Mouse (Mus musculus): ENCODE measurements around the gene Abca13. TPM values are rescaled to one million over a fixed set of nuclear protein-coding genes. Genes with fewer than 3 reads are reported as not detected.
A peak's percentile ranks its signal among the peaks of the same experiment; 100 is the strongest.

The Abca13 gene
- polyA plus RNA-seq, 1 experiment from 2014 or later = 0.04 TPM

GRCm38 (mm10) chr11:9538328-9538727 is 346.6 kb downstream of the Abca13 start:
- Histone ChIP-seq H3K9ac (replicated peaks) (no peak overlapping the region), H3K27ac (no peak overlapping the region), H3K4me3 (replicated peaks) (no peak overlapping the region), H3K27me3 (no peaks in the 10 kb centered on the region), H3K4me1 (replicated peaks) (no peaks in the 10 kb centered on the region), H3K9me3 (no peaks in the 10 kb centered on the region), H3K4me2 (replicated peaks) (no peak overlapping the region), H3K36me3 (no peaks in the 10 kb centered on the region)
- WGBS = 71% methylated on average over 1 of the region's 1 CpGs
- ATAC-seq = no peak

DNA sequence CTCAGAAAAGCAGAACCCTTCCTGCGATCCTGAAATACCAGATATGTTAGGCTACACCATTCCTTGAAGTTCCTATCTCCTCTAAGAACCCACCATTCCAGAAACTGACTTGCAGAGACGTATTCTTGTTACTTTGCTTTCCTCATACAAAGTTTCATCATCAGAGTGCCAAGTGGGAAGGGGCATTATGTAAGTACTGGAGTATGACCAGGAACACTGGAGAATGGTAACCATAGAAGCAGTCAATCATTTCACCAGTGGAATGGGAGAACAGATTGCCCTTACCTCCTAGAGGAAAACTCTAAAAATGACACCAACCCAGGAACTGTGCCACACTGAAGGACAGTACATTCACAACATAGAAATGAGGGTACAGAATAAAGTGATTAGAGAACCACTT is 368.3 kb downstream of the Abca13 start:
- H3K9ac ChIP-seq (replicated peaks) = no peak overlapping the region
- H3K4me3 ChIP-seq (replicated peaks) = no peak overlapping the region
- no peaks in the 10 kb centered on the region for H3K4me1 ChIP-seq (replicated peaks)
- no peak overlapping the region for H3K4me2 ChIP-seq (replicated peaks)
- 84% methylated on average over 2 of the region's 2 CpGs for WGBS
- H3K9me3 ChIP-seq = no peaks in the 10 kb centered on the region
- H3K27ac ChIP-seq = no peak overlapping the region
- ATAC-seq = no peak
- H3K27me3 ChIP-seq = no peaks in the 10 kb centered on the region
- H3K36me3 ChIP-seq = no peaks in the 10 kb centered on the region

GRCm38 (mm10) chr11:9568302-9568701 is 376.6 kb downstream of the Abca13 start:
- Histone ChIP-seq H3K9me3 (no peaks in the 10 kb centered on the region), H3K4me2 (replicated peaks) (no peak overlapping the region), H3K27ac (no peak overlapping the region), H3K27me3 (no peaks in the 10 kb centered on the region), H3K36me3 (no peaks in the 10 kb centered on the region), H3K9ac (replicated peaks) (no peak overlapping the region), H3K4me3 (replicated peaks) (no peak overlapping the region), H3K4me1 (replicated peaks) (no peaks in the 10 kb centered on the region)
- WGBS = 89% methylated on average over 2 of the region's 2 CpGs
- ATAC-seq = no peak

- no peak for ATAC-seq
- H3K4me1 ChIP-seq (replicated peaks) = no peaks in the 10 kb centered on the region
- no peaks in the 10 kb centered on the region for H3K27me3 ChIP-seq
- WGBS = 69% methylated on average over 6 of the region's 6 CpGs
- no peaks in the 10 kb centered on the region for H3K36me3 ChIP-seq
- H3K4me2 ChIP-seq (replicated peaks) = no peak overlapping the region
- H3K9ac ChIP-seq (replicated peaks) = no peak overlapping the region
- H3K9me3 ChIP-seq = no peaks in the 10 kb centered on the region
- no peak overlapping the region for H3K27ac ChIP-seq
- H3K4me3 ChIP-seq (replicated peaks) = no peak overlapping the region
These were observed 378.6 kb downstream of the Abca13 start for GRCm38 (mm10) chr11:9570319-9570718.

- Histone ChIP-seq H3K9me3 (no peaks in the 10 kb centered on the region), H3K4me1 (replicated peaks) (no peaks in the 10 kb centered on the region), H3K4me2 (replicated peaks) (no peak overlapping the region), H3K27me3 (no peaks in the 10 kb centered on the region), H3K27ac (no peak overlapping the region; the same call in 1 of the 2 replicates), H3K36me3 (no peaks in the 10 kb centered on the region), H3K9ac (replicated peaks) (no peak overlapping the region), H3K4me3 (replicated peaks) (no peak overlapping the region)
- peak; percentile 88 for ATAC-seq
- 48% methylated on average over 4 of the region's 4 CpGs for WGBS
These were observed 383.2 kb downstream of the Abca13 start for GRCm38 (mm10) chr11:9574894-9575293.

DNA sequence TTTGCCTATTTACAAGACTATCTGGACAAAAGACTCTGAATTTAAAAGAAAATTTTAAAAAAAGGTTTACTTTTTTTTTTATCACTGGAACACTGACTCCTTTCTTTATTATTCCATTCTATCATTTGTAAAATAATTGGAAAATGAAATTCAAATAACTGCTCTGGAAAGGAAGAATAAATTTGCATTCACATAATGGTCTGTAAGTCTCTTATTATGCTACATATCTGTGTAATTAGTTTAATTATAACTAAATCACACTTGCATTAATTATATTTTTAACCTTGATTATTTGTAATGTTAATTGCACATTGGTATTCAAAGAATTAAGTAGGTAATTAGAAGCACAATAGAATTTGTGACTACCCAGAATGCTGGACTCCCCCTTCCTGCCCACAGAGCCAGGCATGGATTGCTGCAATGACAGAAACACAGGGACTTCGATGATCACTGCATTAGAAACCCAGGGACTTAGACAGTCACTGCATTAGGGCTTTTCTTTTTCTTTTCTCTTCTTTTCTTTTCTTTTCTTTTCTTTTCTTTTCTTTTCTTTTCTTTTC is 400.1 kb downstream of the Abca13 start:
- ATAC-seq = 0 out of 2 replicates have a peak, but pooled peaks have one; percentile 65

DNA sequence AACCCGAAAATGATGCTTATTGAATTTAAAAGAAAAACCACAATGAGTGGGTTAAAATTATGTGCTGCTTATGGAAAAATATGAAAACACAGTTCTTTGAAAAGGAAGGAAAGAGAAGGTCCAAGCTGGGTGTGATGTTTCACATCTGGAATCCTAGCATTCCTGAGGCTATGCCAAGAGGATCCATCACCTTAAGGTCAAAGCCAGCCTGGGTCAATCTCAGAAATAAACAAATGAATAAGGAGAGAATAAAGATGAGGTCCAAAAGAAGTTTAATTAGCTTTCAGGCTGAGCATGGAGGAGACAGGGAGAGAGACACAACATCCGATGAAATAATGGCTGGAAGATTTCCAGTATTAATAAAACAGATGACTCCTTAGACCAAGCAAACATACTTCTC is 405.6 kb downstream of the Abca13 start:
- Histone ChIP-seq H3K36me3 (no peaks in the 10 kb centered on the region), H3K4me1 (replicated peaks) (no peaks in the 10 kb centered on the region), H3K27me3 (no peaks in the 10 kb centered on the region), H3K9me3 (no peaks in the 10 kb centered on the region), H3K27ac (no peak overlapping the region), H3K4me2 (replicated peaks) (no peak overlapping the region), H3K9ac (replicated peaks) (no peak overlapping the region), H3K4me3 (replicated peaks) (no peak overlapping the region)
- no peak for ATAC-seq
- WGBS = 79% methylated on average over 2 of the region's 2 CpGs

More for the DNA sequence above, 400.1 kb downstream of the Abca13 start:
- no peak overlapping the region for H3K9ac ChIP-seq (replicated peaks)
- 40% methylated on average over 1 of the region's 1 CpGs for WGBS
- no peaks in the 10 kb centered on the region for H3K9me3 ChIP-seq
- H3K27me3 ChIP-seq = no peaks in the 10 kb centered on the region
- H3K4me1 ChIP-seq (replicated peaks) = no peaks in the 10 kb centered on the region
- H3K36me3 ChIP-seq = no peaks in the 10 kb centered on the region
- H3K27ac ChIP-seq = no peak overlapping the region
- no peak overlapping the region for H3K4me3 ChIP-seq (replicated peaks)
- H3K4me2 ChIP-seq (replicated peaks) = no peak overlapping the region

DNA sequence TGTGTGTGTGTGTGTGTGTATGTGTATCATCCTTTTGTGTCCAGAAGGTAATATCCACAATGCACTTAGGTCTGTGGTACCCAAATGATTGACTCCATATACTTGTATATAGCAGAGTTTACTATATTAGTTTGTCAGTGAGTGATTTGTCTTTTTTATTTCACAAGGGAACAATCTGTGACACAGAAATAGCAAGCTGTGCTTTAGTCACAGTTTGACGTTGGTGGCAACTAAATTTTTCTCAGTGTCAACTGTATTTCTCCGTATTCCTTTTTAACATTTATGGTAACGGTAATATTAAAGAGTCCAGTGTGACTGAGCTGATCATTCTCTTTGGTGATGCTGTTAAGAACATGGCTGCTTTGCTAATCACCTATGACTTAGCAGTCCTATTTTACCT is 409.4 kb downstream of the Abca13 start:
- no peak for ATAC-seq
- 90% methylated on average over 3 of the region's 3 CpGs for WGBS
- H3K4me1 ChIP-seq (replicated peaks) = no peaks in the 10 kb centered on the region

DNA sequence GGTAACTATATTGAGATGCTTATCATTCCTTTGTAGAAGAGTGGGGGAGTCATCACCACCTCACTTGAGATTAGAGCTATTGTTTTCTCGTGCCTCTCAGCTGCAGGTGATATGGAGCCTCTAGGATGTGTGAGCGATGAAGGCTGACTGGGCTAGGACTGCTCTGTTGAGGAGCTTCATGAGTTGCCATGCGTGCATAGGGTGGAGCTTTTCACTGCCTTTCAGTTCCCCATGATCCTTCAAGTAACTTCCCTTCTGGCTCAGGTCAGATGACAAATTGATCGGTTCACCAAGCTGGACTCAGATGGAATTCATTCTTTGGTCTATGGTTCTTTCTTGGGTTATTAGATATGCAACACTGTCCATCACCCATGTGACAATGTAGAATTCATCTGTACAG is 410.4 kb downstream of the Abca13 start:
- no peak overlapping the region for H3K4me3 ChIP-seq (replicated peaks)
- H3K27me3 ChIP-seq = no peaks in the 10 kb centered on the region
- no peak overlapping the region for H3K27ac ChIP-seq
- no peaks in the 10 kb centered on the region for H3K4me1 ChIP-seq (replicated peaks)
- no peaks in the 10 kb centered on the region for H3K36me3 ChIP-seq
- no peaks in the 10 kb centered on the region for H3K9me3 ChIP-seq
- no peak for ATAC-seq
- no peak overlapping the region for H3K9ac ChIP-seq (replicated peaks)
- H3K4me2 ChIP-seq (replicated peaks) = no peak overlapping the region
- WGBS = 86% methylated on average over 4 of the region's 4 CpGs

More for the DNA sequence above, 409.4 kb downstream of the Abca13 start:
- H3K36me3 ChIP-seq = no peaks in the 10 kb centered on the region
- H3K27me3 ChIP-seq = no peaks in the 10 kb centered on the region
- no peak overlapping the region for H3K4me2 ChIP-seq (replicated peaks)
- H3K9me3 ChIP-seq = no peaks in the 10 kb centered on the region
- no peak overlapping the region for H3K4me3 ChIP-seq (replicated peaks)
- no peak overlapping the region for H3K27ac ChIP-seq
- no peak overlapping the region for H3K9ac ChIP-seq (replicated peaks)

DNA sequence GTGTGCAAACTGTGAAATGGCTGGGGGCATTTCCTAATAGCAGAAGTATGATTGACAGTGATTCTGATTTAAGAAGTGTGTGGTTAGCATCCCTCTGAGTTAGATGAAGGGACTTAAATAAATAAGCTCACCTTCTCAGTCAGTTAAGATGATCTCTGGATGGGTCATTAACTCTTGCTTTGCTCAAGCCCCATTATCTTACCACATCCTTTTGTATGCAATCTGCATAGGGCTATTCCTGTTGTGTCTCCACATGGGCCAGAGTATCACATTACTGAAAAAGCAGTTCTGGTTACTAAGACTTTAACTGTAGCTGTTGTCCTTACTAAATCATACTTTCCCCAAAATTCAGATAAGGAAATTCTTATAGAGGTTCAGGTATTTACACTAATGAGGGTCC is 416.5 kb downstream of the Abca13 start:
- H3K9me3 ChIP-seq = no peaks in the 10 kb centered on the region

GRCm38 (mm10) chr11:9609075-9609474 is 417.3 kb downstream of the Abca13 start:
- no peak for ATAC-seq
- H3K4me2 ChIP-seq (replicated peaks) = no peak overlapping the region
- no peak overlapping the region for H3K9ac ChIP-seq (replicated peaks)
- H3K27ac ChIP-seq = no peak overlapping the region
- no peaks in the 10 kb centered on the region for H3K4me1 ChIP-seq (replicated peaks)
- H3K36me3 ChIP-seq = no peaks in the 10 kb centered on the region
- WGBS = 51% methylated on average over 3 of the region's 3 CpGs
- H3K9me3 ChIP-seq = no peaks in the 10 kb centered on the region
- no peak overlapping the region for H3K4me3 ChIP-seq (replicated peaks)
- no peaks in the 10 kb centered on the region for H3K27me3 ChIP-seq

More for the DNA sequence above, 416.5 kb downstream of the Abca13 start:
- Histone ChIP-seq H3K4me1 (replicated peaks) (no peaks in the 10 kb centered on the region), H3K9ac (replicated peaks) (no peak overlapping the region), H3K4me3 (replicated peaks) (no peak overlapping the region), H3K27ac (no peak overlapping the region), H3K27me3 (no peaks in the 10 kb centered on the region), H3K4me2 (replicated peaks) (no peak overlapping the region), H3K36me3 (no peaks in the 10 kb centered on the region)
- ATAC-seq = no peak

- Histone ChIP-seq H3K27ac (no peak overlapping the region), H3K36me3 (no peaks in the 10 kb centered on the region), H3K9ac (replicated peaks) (no peak overlapping the region), H3K9me3 (no peaks in the 10 kb centered on the region), H3K4me1 (replicated peaks) (no peaks in the 10 kb centered on the region), H3K4me3 (replicated peaks) (no peak overlapping the region), H3K4me2 (replicated peaks) (no peak overlapping the region), H3K27me3 (no peaks in the 10 kb centered on the region)
- no peak for ATAC-seq
- 47% methylated on average over 2 of the region's 2 CpGs for WGBS
These were observed 424.4 kb downstream of the Abca13 start for GRCm38 (mm10) chr11:9616133-9616532.

- 28% methylated on average over 1 of the region's 1 CpGs for WGBS
- no peak for ATAC-seq
- H3K9ac ChIP-seq (replicated peaks) = no peak overlapping the region
- H3K36me3 ChIP-seq = no peaks in the 10 kb centered on the region
- no peaks in the 10 kb centered on the region for H3K9me3 ChIP-seq
- H3K4me2 ChIP-seq (replicated peaks) = no peak overlapping the region
- H3K4me1 ChIP-seq (replicated peaks) = no peaks in the 10 kb centered on the region
- no peaks in the 10 kb centered on the region for H3K27me3 ChIP-seq
- H3K27ac ChIP-seq = no peak overlapping the region
- H3K4me3 ChIP-seq (replicated peaks) = no peak overlapping the region
These were observed 424.9 kb downstream of the Abca13 start for GRCm38 (mm10) chr11:9616665-9617064.

Data from midbrain, embryonic 13.5 days (tissue).